Mouse (Mus musculus): Measurements from ENCODE around the gene Rtn4rl1.

DNA sequence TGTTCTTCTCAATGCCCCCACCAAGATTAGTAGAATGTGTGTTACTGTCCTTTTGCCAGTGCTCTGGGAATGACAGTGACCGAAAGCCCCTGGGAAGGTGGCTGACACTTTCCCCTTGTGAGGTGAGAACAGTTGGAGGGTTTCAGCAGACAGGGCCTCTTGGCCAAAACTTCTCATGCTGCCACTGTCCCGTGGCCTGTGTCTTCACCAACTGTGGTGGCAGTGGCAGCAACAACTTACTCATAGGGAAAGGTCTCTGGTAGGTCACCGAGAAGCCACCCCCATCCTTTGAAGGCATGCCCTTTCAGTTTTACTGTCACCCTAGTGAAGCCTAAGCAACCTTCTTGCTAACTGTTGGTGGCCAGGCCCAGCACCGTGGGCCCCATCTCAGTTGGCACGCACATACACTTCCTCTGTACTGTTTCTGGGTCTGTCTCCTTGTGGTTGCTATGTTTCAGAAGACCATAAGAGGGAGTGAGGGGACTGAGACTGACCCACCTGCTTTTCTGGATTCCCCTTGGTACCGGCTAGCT lies 39.5 kb upstream of the Rtn4rl1 start:
- TF ChIP-seq EP300 (IDR thresholded peaks at IDR 0.05; ENCODE audit: insufficient read depth, low read depth, low read length) (no peak), POLR2A (IDR thresholded peaks at IDR 0.05; ENCODE audit: insufficient read depth, low read length) (no peak)
